Mouse (Mus musculus): ENCODE results near the gene Klk1b11.
"Not testable (repeated sequence)": the region's sequence is repeated elsewhere in the genome, so short reads cannot be mapped to it uniquely, and the experiment has no call there.

- TF ChIP-seq CTCF (IDR thresholded peaks at IDR 0.05; ENCODE audit: control insufficient read depth, insufficient read depth, insufficient read length); MYOG (IDR thresholded peaks at IDR 0.05; ENCODE audit: control insufficient read depth, extremely low read depth, insufficient read length); CEBPB (IDR thresholded peaks at IDR 0.05; ENCODE audit: low read depth); USF1 (IDR thresholded peaks at IDR 0.05; ENCODE audit: low read depth); MAX (IDR thresholded peaks at IDR 0.05); MYOD1 (IDR thresholded peaks at IDR 0.05; ENCODE audit: control insufficient read depth, insufficient read length, low read depth): not testable (repeated sequence)
Measured at GRCm38 (mm10) chr7:44011868-44012267, 16.2 kb downstream of the Klk1b11 start, which contains the start of gene Klk1b26.
